Mouse (Mus musculus): ENCODE measurements at regions not wholly inside any gene's neighbourhood (a gene's known extent, or its start where the extent isn't known, plus 50 kb on each side); places are given as distances from the start of the nearest gene placed in this dataset.
A peak's percentile ranks its signal among the peaks of the same experiment; 100 is the strongest.

DNA sequence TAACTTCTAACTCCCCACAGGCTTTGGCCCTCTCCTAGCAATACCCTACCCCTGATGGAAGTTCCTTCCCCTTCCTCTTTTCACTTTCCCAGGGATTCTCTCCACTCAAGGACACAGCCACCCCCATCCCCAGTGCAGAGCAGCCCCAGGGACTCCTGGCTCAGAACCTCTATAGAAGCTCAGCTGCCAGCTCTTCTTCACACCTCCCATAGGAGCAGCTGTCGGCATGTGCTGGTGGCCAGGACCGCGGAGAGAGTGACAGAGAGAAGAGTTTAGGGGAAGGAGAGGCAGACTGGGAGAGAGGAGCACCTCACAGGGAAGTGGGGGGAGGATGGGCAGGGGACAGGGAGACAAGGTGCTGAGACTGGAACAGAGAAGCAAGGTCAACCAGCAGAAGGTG lies 199.8 kb upstream of the Csf3r start:
- H3K4me1 ChIP-seq, result no peaks in the 10 kb centered on the region
- no peak overlapping the region for H3K4me2 ChIP-seq
- no peak for ATAC-seq (ENCODE audit: insufficient read depth, low FRiP score, low read depth)
- H3K4me3 ChIP-seq (replicated peaks), result no peak overlapping the region
- no peak overlapping the region for H3K27ac ChIP-seq
- no peaks in the 10 kb centered on the region; the same call in 1 of the 2 replicates for H3K27me3 ChIP-seq (replicated peaks)
- 16% methylated on average over 3 of the region's 3 CpGs for WGBS
- H3K9ac ChIP-seq, result no peak overlapping the region
- H3K36me3 ChIP-seq, result no peaks in the 10 kb centered on the region
- no peaks in the 10 kb centered on the region for H3K9me3 ChIP-seq

DNA sequence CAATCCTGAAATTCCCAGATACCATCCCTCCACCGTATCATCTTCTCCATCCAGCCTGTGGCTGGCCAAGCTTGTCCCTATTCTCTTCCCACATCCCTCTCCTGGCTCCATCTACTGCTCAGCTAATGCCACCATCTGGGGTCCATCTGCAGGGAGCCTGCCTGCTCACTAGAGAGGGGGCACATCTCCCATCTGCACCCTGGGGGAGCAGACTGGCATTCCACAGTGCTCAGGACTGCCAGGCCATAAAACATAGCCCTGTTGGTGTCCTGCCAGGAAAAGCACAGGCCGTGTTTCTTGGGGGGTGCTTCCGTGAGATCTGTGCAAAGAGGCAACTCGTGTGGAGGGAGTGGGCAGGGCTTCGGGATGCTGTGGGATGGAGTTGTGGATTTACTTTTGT lies 197.9 kb upstream of the Csf3r start:
- Histone ChIP-seq H3K9me3 (no peaks in the 10 kb centered on the region), H3K4me2 (no peak overlapping the region), H3K27me3 (replicated peaks) (no peaks in the 10 kb centered on the region), H3K9ac (no peak overlapping the region), H3K27ac (no peak overlapping the region), H3K4me1 (no peaks in the 10 kb centered on the region), H3K36me3 (no peaks in the 10 kb centered on the region), H3K4me3 (replicated peaks) (no peak overlapping the region)
- 67% methylated on average over 5 of the region's 5 CpGs for WGBS
- no peak for ATAC-seq (ENCODE audit: insufficient read depth, low FRiP score, low read depth)

DNA sequence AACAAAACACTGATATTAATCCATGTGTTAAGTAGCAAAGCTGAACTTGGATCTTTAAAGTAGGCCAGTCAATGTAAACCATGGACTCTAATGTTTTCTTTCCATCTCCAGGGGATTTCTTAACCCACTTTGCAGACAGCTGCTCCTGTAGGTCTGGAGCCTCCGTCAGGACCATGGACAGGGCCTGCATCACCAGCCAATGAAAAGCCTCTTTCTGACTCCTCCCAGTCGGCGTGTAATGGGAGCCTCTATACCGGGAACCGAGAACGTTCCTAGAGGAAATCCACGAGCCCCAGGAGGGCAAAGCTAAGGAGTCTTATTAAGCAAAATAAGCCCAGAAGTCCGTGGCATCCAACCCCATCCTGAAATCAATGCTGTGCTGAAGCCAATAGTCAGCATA lies 189.1 kb upstream of the Csf3r start:
- H3K4me1 ChIP-seq, result no peaks in the 10 kb centered on the region
- no peak overlapping the region for H3K4me2 ChIP-seq
- H3K27ac ChIP-seq, result no peak overlapping the region
- H3K27me3 ChIP-seq (replicated peaks), result no peaks in the 10 kb centered on the region
- no peak overlapping the region for H3K9ac ChIP-seq
- H3K4me3 ChIP-seq (replicated peaks), result no peak overlapping the region
- under 1% methylated on average over 8 of the region's 8 CpGs for WGBS
- no peaks in the 10 kb centered on the region for H3K36me3 ChIP-seq
- H3K9me3 ChIP-seq, result no peaks in the 10 kb centered on the region
- ATAC-seq (ENCODE audit: insufficient read depth, low FRiP score, low read depth), result no peak; the same call in 1 of the 2 replicates

DNA sequence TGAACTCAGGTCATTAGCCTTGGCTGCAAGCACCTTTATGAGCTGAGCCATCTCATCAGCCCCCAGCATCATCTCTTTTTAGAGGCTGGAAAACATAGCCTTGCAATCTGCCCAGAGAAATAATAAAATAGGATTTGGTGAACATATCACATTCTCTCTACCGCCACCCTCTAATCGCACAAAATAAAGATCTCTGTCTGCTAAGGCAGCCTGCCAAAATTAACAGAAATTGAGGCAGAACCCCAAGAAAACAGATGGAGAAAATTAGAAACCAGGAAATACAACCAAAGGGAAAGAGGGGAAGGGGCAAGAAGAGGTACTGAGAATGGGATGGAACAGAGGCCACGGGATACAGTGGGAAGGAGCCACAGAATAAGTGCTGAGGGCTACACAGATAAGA lies 176.8 kb upstream of the Csf3r start:
- Histone ChIP-seq H3K27me3 (replicated peaks) (no peaks in the 10 kb centered on the region), H3K4me1 (no peaks in the 10 kb centered on the region), H3K4me3 (replicated peaks) (no peak overlapping the region), H3K36me3 (no peaks in the 10 kb centered on the region), H3K9ac (no peak overlapping the region), H3K27ac (no peak overlapping the region), H3K4me2 (no peak overlapping the region), H3K9me3 (no peaks in the 10 kb centered on the region)
- 92% methylated on average over 3 of the region's 3 CpGs for WGBS
- ATAC-seq (ENCODE audit: insufficient read depth, low FRiP score, low read depth), result no peak

DNA sequence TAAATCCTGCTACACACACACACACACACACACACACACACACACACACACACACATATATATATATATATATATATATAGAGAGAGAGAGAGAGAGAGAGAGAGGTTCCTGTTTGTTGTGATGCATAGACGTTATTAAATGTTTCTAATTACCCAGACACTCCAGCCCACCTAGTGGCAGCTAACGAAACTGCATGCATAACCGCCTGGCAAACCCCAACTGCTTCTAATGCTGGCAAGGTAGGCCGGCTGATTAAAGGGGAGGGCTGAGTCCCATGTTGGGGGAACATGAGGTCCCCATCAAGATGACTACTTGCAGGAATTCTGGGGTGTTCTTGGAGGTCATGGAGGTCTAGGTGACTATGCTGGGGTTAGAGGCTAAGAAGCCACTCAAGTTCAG lies 174.1 kb upstream of the Csf3r start:
- Histone ChIP-seq H3K36me3 (no peaks in the 10 kb centered on the region), H3K4me3 (replicated peaks) (no peak overlapping the region), H3K9ac (no peak overlapping the region), H3K27ac (no peak overlapping the region), H3K4me1 (no peaks in the 10 kb centered on the region), H3K9me3 (no peaks in the 10 kb centered on the region), H3K27me3 (replicated peaks) (no peaks in the 10 kb centered on the region), H3K4me2 (no peak overlapping the region)
- 21% methylated on average over 4 of the region's 4 CpGs for WGBS
- no peak for ATAC-seq (ENCODE audit: insufficient read depth, low FRiP score, low read depth)

DNA sequence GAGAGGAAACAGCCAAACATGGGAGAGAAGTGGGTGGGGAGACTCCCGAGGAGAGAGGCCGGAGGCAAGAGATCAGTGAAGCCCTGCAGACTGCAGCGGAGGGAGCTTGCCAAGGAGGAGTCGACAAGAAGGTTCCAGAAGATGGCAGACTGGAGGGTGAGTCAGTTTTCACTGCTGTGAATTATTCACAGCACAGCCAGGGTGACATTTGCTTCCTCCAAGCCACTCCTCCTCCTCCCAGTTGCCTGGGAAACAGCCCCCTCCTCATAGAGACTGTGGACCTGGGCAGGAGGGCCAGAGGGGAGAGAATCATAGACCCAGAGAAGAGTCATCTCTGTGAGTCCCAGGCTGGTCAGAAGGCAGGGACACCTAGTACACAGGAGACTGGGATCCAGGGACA lies 171.8 kb upstream of the Csf3r start:
- Histone ChIP-seq H3K36me3 (no peaks in the 10 kb centered on the region), H3K4me2 (no peak overlapping the region), H3K9me3 (no peaks in the 10 kb centered on the region), H3K9ac (no peak overlapping the region), H3K27me3 (replicated peaks) (no peaks in the 10 kb centered on the region), H3K4me1 (peaks cover 5% of the 10 kb centered on the region; the same call in 1 of the 2 replicates), H3K4me3 (replicated peaks) (no peak overlapping the region), H3K27ac (no peak overlapping the region)
- no peak for ATAC-seq (ENCODE audit: insufficient read depth, low FRiP score, low read depth)
- WGBS, result 44% methylated on average over 4 of the region's 4 CpGs

DNA sequence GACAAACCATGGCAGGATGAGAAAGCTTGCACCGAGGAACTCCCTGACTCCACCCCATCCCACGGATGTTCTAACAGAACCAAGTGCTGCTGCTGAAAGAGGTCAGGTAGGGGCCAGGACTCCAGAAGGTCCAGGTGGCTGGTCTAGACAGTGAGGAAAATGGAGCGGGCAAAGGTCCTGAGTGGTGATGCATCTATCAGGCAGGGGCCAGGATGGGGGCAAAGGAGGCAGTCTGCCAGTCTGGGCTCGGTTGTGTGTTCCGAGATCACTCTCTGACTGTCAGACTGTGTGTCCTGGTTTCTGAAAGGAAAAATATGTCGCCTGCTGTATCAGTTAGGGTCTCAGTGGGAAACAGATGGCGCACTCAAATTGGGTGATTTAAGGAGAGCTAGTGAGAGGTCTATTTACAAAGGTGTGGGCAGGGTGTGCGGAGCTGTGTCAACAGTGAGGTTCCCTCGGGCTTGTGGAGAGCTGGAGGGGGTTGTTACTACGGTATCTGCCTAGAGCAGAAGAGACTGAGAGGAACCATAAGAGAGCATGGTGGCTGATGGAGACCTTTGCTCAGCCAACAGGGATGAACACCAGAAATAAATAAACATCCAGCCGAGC lies 168.3 kb upstream of the Csf3r start:
- Histone ChIP-seq H3K9ac (no peak overlapping the region), H3K4me3 (replicated peaks) (no peak overlapping the region), H3K4me2 (no peak overlapping the region), H3K36me3 (no peaks in the 10 kb centered on the region), H3K27ac (no peak overlapping the region), H3K27me3 (replicated peaks) (no peaks in the 10 kb centered on the region), H3K9me3 (no peaks in the 10 kb centered on the region), H3K4me1 (peaks cover 5% of the 10 kb centered on the region; the same call in 1 of the 2 replicates)
- peak; percentile 72; the same call in 1 of the 2 replicates for ATAC-seq (ENCODE audit: insufficient read depth, low FRiP score, low read depth)
- 15% methylated on average over 11 of the region's 11 CpGs for WGBS

DNA sequence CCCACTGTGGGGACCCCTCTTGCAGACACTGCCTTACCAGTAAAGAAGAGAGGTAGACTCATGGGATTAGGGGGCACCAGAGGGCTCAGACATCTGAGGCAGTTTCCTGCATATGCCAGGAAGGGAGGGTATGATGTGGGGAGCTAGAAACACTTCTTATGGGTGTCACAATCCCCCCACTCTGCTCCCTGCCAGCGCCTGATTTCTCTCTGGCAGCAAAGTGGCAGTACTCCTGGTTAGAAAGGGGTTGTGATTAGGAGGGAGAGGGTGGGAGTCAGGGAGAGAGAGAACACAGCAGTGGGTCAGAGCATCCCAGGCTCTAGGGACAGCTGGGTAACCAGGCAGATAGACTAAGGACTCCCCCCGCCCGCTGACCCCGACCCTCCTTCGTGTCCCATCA lies 167.6 kb upstream of the Csf3r start:
- Histone ChIP-seq H3K27me3 (replicated peaks) (no peaks in the 10 kb centered on the region), H3K9ac (no peak overlapping the region), H3K4me3 (replicated peaks) (no peak overlapping the region), H3K36me3 (no peaks in the 10 kb centered on the region), H3K27ac (no peak overlapping the region), H3K4me2 (no peak overlapping the region), H3K9me3 (no peaks in the 10 kb centered on the region), H3K4me1 (peaks cover 5% of the 10 kb centered on the region; the same call in 1 of the 2 replicates)
- WGBS, result 66% methylated on average over 5 of the region's 5 CpGs
- no peak for ATAC-seq (ENCODE audit: insufficient read depth, low FRiP score, low read depth)

DNA sequence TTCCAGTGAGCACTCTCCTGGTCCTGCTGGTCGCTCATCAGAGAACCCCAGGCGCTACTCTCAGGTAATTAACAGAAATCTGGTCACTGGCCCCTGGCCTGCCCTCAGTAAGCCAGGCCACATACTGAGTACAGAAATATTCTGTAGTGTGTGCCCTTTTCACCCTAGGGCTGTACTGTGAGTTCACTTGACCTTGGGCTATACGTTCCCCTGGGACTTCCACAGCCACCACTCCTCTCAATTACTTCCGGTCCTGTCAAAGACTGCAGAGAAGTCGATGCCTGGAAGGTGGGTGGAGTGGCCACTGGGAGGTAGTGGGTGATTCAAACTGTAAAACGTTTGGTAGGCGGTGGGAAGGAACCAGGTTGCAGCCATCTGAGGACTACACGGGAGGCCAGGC lies 159.3 kb upstream of the Csf3r start:
- peak; percentile 39; the same call in 1 of the 2 replicates for ATAC-seq (ENCODE audit: insufficient read depth, low FRiP score, low read depth)
- no peaks in the 10 kb centered on the region for H3K9me3 ChIP-seq
- H3K27ac ChIP-seq, result no peak overlapping the region
- H3K4me3 ChIP-seq (replicated peaks), result no peak overlapping the region
- no peaks in the 10 kb centered on the region for H3K36me3 ChIP-seq
- H3K4me2 ChIP-seq, result no peak overlapping the region
- WGBS, result 20% methylated on average over 8 of the region's 8 CpGs
- no peaks in the 10 kb centered on the region for H3K27me3 ChIP-seq (replicated peaks)
- H3K9ac ChIP-seq, result no peak overlapping the region
- no peaks in the 10 kb centered on the region for H3K4me1 ChIP-seq

DNA sequence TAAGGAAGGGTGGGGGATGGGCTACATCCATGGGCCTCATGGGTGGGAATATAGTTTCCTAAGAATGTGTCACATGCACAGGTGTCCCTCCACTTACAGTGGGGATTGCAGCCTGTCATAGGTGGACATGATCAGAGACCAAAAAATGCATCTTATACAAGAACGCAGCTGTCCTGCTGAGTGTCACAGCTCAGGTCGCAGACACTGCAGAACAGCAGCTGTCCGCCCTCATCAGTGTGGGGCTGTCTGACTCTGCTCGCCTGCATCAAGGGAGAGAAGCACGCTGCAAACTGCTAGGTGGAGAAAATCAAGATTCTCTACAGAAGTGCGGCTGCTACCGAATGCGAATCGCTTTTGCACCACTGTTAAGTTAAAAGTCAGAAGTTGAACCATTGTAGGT lies 158.6 kb upstream of the Csf3r start:
- no peaks in the 10 kb centered on the region for H3K9me3 ChIP-seq
- no peak overlapping the region for H3K9ac ChIP-seq
- H3K4me2 ChIP-seq, result no peak overlapping the region
- no peak for ATAC-seq (ENCODE audit: insufficient read depth, low FRiP score, low read depth)
- H3K4me1 ChIP-seq, result no peaks in the 10 kb centered on the region
- no peaks in the 10 kb centered on the region for H3K27me3 ChIP-seq (replicated peaks)
- no peak overlapping the region for H3K4me3 ChIP-seq (replicated peaks)
- H3K36me3 ChIP-seq, result no peaks in the 10 kb centered on the region
- WGBS, result 67% methylated on average over 9 of the region's 9 CpGs
- no peak overlapping the region for H3K27ac ChIP-seq

DNA sequence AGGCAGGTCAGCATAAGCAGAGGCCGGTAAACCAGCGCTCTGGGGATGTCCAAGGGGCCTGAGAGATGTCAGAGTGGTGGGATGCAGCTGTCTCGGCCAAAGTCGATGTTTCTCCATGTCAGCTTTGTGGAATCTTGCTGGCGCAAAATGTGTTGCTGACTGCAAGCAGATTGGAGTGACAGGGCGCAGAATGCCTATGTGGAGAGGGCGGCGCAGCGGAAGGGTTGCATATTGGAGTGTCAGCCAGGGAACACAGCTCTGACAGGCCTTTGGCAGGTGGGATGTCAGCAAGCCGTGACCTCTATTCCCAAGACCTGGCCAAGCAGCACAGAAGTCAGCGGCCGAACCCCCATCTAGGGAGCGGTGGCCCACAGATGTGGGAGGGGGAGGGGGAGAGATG lies 153.1 kb upstream of the Csf3r start:
- H3K4me3 ChIP-seq (replicated peaks), result no peak overlapping the region
- no peak overlapping the region for H3K9ac ChIP-seq
- H3K4me2 ChIP-seq, result no peak overlapping the region
- no peaks in the 10 kb centered on the region for H3K36me3 ChIP-seq
- no peaks in the 10 kb centered on the region for H3K27me3 ChIP-seq (replicated peaks)
- H3K4me1 ChIP-seq, result no peaks in the 10 kb centered on the region
- no peaks in the 10 kb centered on the region for H3K9me3 ChIP-seq
- WGBS, result 70% methylated on average over 13 of the region's 13 CpGs
- no peak for ATAC-seq (ENCODE audit: insufficient read depth, low FRiP score, low read depth)
- H3K27ac ChIP-seq, result no peak overlapping the region

DNA sequence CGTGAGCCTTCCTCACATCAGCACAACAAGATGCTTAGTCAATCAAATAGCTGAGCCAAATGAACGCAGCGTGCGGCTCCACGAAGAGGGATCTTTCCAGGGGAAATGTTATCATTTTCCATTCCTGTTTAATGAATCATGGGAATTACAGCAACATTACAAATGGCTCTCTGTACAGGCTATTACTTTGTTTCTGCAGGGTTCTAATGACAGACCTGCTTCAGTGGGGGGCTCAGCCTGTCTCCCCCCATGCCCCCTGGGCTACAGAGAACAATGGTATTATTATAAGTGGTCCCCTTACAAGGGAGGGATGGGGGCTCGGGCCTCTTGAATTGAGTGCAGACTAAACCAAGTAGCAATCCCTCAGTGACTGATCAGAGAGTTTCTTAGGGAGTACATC lies 144.3 kb upstream of the Csf3r start:
- H3K27ac ChIP-seq, result no peak overlapping the region
- no peak for ATAC-seq (ENCODE audit: insufficient read depth, low FRiP score, low read depth)
- WGBS, result 53% methylated on average over 6 of the region's 6 CpGs
- no peaks in the 10 kb centered on the region for H3K9me3 ChIP-seq
- H3K36me3 ChIP-seq, result no peaks in the 10 kb centered on the region
- H3K27me3 ChIP-seq (replicated peaks), result no peaks in the 10 kb centered on the region
- no peak overlapping the region for H3K4me2 ChIP-seq
- H3K9ac ChIP-seq, result no peak overlapping the region
- peaks cover 3% of the 10 kb centered on the region; the same call in 1 of the 2 replicates for H3K4me1 ChIP-seq
- no peak overlapping the region for H3K4me3 ChIP-seq (replicated peaks)

DNA sequence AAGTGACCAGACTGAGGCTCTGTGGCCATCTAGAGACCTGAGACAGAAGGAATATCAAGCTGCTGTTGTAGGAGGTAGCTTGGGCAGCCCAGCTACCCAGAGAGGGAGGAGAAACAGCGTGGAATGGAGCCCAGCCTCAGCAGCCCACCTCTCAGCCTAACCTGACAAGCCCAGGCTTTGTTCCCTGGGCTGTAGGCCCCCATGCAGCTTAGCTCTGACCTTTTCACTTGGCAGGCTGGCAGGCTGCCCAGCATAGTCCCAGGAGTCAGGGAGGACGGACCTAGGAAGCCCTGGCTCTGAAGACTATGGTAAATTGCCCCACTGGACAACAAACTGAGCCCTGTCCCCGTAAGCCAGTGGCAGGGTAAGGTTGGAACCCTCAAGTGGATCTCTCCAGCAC lies 141.8 kb upstream of the Csf3r start:
- H3K4me3 ChIP-seq (replicated peaks), result no peak overlapping the region
- 30% methylated on average over 3 of the region's 3 CpGs for WGBS

More for the DNA sequence above, 141.8 kb upstream of the Csf3r start:
- H3K9me3 ChIP-seq, result no peaks in the 10 kb centered on the region
- no peaks in the 10 kb centered on the region for H3K36me3 ChIP-seq
- H3K27me3 ChIP-seq (replicated peaks), result no peaks in the 10 kb centered on the region
- H3K4me1 ChIP-seq, result peaks cover 3% of the 10 kb centered on the region; the same call in 1 of the 2 replicates
- H3K9ac ChIP-seq, result no peak overlapping the region
- H3K27ac ChIP-seq, result no peak overlapping the region
- no peak overlapping the region for H3K4me2 ChIP-seq
- peak; percentile 22; the same call in 1 of the 2 replicates for ATAC-seq (ENCODE audit: insufficient read depth, low FRiP score, low read depth)
